Mouse (Mus musculus) kidney, postnatal 0 days (tissue): ENCODE measurements around the gene Ltf. TPM values are rescaled to one million over a fixed set of nuclear protein-coding genes. Genes with fewer than 3 reads are reported as not detected.

Experiments
- ATAC-seq: fragments of 200-750 bp; cut with Nextera tagmentation; replicated peaks from 2 replicates; pipeline ENCODE4 v1.8.0; 2017; ENCODE audit warnings: low read depth, moderate number of reproducible peaks, moderate TSS enrichment, moderate library complexity; ENCODE audit not compliant: low FRiP score
- DNase-seq: peaks from one replicate; pipeline ENCODE4 v3.0.0-alpha.2; 2016; ENCODE audit warnings: low spot score
- H3K27ac ChIP-seq: fragments of 300-500 bp; sonication (generic); 2 replicates; pipeline ENCODE4 v1.5.1; 2014; ENCODE audit warnings: mild to moderate bottlenecking
- H3K27me3 ChIP-seq: fragments of 300-500 bp; sonication (generic); 2 replicates; pipeline ENCODE4 v1.6.1; 2014; ENCODE audit warnings: low read length, mixed read lengths; ENCODE audit not compliant: insufficient read depth
- H3K36me3 ChIP-seq: fragments of 300-500 bp; sonication (generic); 2 replicates; pipeline ENCODE4 v1.6.1; 2014; ENCODE audit warnings: low read length, mixed read lengths; ENCODE audit not compliant: insufficient read depth
- H3K4me1 ChIP-seq: fragments of 300-500 bp; sonication (generic); replicated peaks from 2 replicates; pipeline ENCODE4 v1.6.1; 2014; ENCODE audit warnings: antibody characterized with exemption, low read length, mixed read lengths; ENCODE audit not compliant: insufficient read depth
- H3K4me2 ChIP-seq: fragments of 300-500 bp; sonication (generic); 2 replicates; pipeline ENCODE4 v1.6.1; 2014; ENCODE audit warnings: mild to moderate bottlenecking, low read length, moderate library complexity, mixed read lengths
- H3K4me3 ChIP-seq: fragments of 300-500 bp; sonication (generic); replicated peaks from 2 replicates; pipeline ENCODE4 v1.5.1; 2014; ENCODE audit warnings: low read depth, low read length
- H3K9ac ChIP-seq: fragments of 300-500 bp; sonication (generic); 2 replicates; pipeline ENCODE4 v1.6.1; 2014; ENCODE audit warnings: low read depth, low read length
- H3K9me3 ChIP-seq: fragments of 300-500 bp; sonication (generic); replicated peaks from 2 replicates; pipeline ENCODE4 v1.6.1; 2016; ENCODE audit warnings: low read length, inconsistent platforms, mixed read lengths
- CTCF ChIP-seq: IDR thresholded peaks from 2 replicates; pipeline ENCODE4 v1.5.1; 2016; ENCODE audit warnings: antibody characterized with exemption, low read depth, mild to moderate bottlenecking, moderate library complexity
- WGBS: fragments of 180-500 bp; shearing (Covaris S2); extraction: QIAGEN DNeasy Blood & Tissue Kit; methylation state at CpG from one replicate; pipeline ENCODE4 v1.1.7; 2014; 5-methylcytosine and 5-hydroxymethylcytosine counted together
- polyA plus RNA-seq: library from polyadenylated mRNA; unstranded; fragments of >200 nt; fragmentation: Nextera tagmentation; extraction: Ambion mirVana; gene quantifications from 2 replicates; pipeline ENCODE4 v1.2.1, GENCODE M21; 2015

Gene Ltf
- polyA plus RNA-seq, 1 experiment from 2014 or later, result 2.5 TPM

GRCm38 (mm10) chr9:110999056-110999455 is 20.0 kb upstream of the Ltf start:
- 82% methylated on average over 2 of the region's 2 CpGs for WGBS
- H3K36me3 ChIP-seq, result no peaks in the 10 kb centered on the region
- H3K4me2 ChIP-seq, result no peak overlapping the region
- TF ChIP-seq CTCF, result no peak
- no peaks in the 10 kb centered on the region for H3K4me1 ChIP-seq
- ATAC-seq, result no peak
- no peaks in the 10 kb centered on the region for H3K9me3 ChIP-seq
- H3K4me3 ChIP-seq, result no peak overlapping the region
- H3K9ac ChIP-seq, result no peak overlapping the region
- DNase-seq, result no peak
- H3K27me3 ChIP-seq, result no peaks in the 10 kb centered on the region
- H3K27ac ChIP-seq, result no peak overlapping the region

GRCm38 (mm10) chr9:110999856-111000255 is 19.2 kb upstream of the Ltf start:
- DNase-seq, result peak; percentile 15
- H3K9me3 ChIP-seq, result no peaks in the 10 kb centered on the region
- H3K36me3 ChIP-seq, result no peaks in the 10 kb centered on the region
- no peak overlapping the region for H3K4me2 ChIP-seq
- H3K27ac ChIP-seq, result no peak overlapping the region
- H3K4me3 ChIP-seq, result no peak overlapping the region
- no peak for ATAC-seq
- no peaks in the 10 kb centered on the region for H3K4me1 ChIP-seq
- 69% methylated on average over 10 of the region's 10 CpGs for WGBS
- H3K9ac ChIP-seq, result no peak overlapping the region
- no peaks in the 10 kb centered on the region for H3K27me3 ChIP-seq
- TF ChIP-seq CTCF, result no peak

- no peak overlapping the region for H3K4me3 ChIP-seq
- 78% methylated on average over 12 of the region's 12 CpGs for WGBS
- ATAC-seq, result no peak
- DNase-seq, result no peak
- no peak overlapping the region for H3K4me2 ChIP-seq
- H3K4me1 ChIP-seq, result no peaks in the 10 kb centered on the region
- H3K27me3 ChIP-seq, result no peaks in the 10 kb centered on the region
- H3K9ac ChIP-seq, result no peak overlapping the region
- no peak overlapping the region for H3K27ac ChIP-seq
- no peaks in the 10 kb centered on the region for H3K9me3 ChIP-seq
- TF ChIP-seq CTCF, result no peak
- H3K36me3 ChIP-seq, result no peaks in the 10 kb centered on the region
These were observed 17.4 kb upstream of the Ltf start for GRCm38 (mm10) chr9:111001621-111002020.

- Histone ChIP-seq H3K4me2 (no peak overlapping the region), H3K4me1 (no peaks in the 10 kb centered on the region), H3K27me3 (no peaks in the 10 kb centered on the region), H3K4me3 (no peak overlapping the region), H3K36me3 (no peaks in the 10 kb centered on the region), H3K27ac (no peak overlapping the region), H3K9ac (no peak overlapping the region), H3K9me3 (no peaks in the 10 kb centered on the region)
- ATAC-seq (no peak), DNase-seq (no peak)
- TF ChIP-seq CTCF, result no peak
- WGBS, result 92% methylated on average over 9 of the region's 9 CpGs
These were observed 15.8 kb upstream of the Ltf start for GRCm38 (mm10) chr9:111003279-111003678.

- Histone ChIP-seq H3K9ac (no peak overlapping the region), H3K36me3 (no peaks in the 10 kb centered on the region), H3K4me1 (no peaks in the 10 kb centered on the region), H3K9me3 (no peaks in the 10 kb centered on the region), H3K4me3 (no peak overlapping the region), H3K27ac (no peak overlapping the region), H3K27me3 (no peaks in the 10 kb centered on the region), H3K4me2 (no peak overlapping the region)
- 96% methylated on average over 2 of the region's 2 CpGs for WGBS
- DNase-seq, result no peak
- TF ChIP-seq CTCF, result no peak
- no peak for ATAC-seq
These were observed 12.5 kb upstream of the Ltf start for GRCm38 (mm10) chr9:111006544-111006943.

GRCm38 (mm10) chr9:111009763-111010162 is 9.3 kb upstream of the Ltf start:
- H3K4me2 ChIP-seq, result no peak overlapping the region
- H3K9ac ChIP-seq, result no peak overlapping the region
- H3K27ac ChIP-seq, result no peak overlapping the region
- H3K36me3 ChIP-seq, result no peaks in the 10 kb centered on the region
- DNase-seq, result no peak
- no peak overlapping the region for H3K4me3 ChIP-seq
- no peak for ATAC-seq
- H3K9me3 ChIP-seq, result no peaks in the 10 kb centered on the region
- H3K27me3 ChIP-seq, result no peaks in the 10 kb centered on the region
- no peak for TF ChIP-seq CTCF
- no peaks in the 10 kb centered on the region for H3K4me1 ChIP-seq
- 59% methylated on average over 3 of the region's 3 CpGs for WGBS

- H3K9me3 ChIP-seq, result no peaks in the 10 kb centered on the region
- no peak overlapping the region for H3K27ac ChIP-seq
- H3K36me3 ChIP-seq, result no peaks in the 10 kb centered on the region
- no peak for TF ChIP-seq CTCF
- H3K27me3 ChIP-seq, result no peaks in the 10 kb centered on the region
- peak; percentile 22 for DNase-seq
- no peak overlapping the region for H3K9ac ChIP-seq
- 52% methylated on average over 9 of the region's 9 CpGs for WGBS
- no peak overlapping the region for H3K4me3 ChIP-seq
- no peak for ATAC-seq
- no peaks in the 10 kb centered on the region for H3K4me1 ChIP-seq
- no peak overlapping the region for H3K4me2 ChIP-seq
These were observed 7.5 kb upstream of the Ltf start for GRCm38 (mm10) chr9:111011550-111011949.
